Mouse (Mus musculus) stomach, embryonic 14.5 days (tissue): Measurements from ENCODE around the gene Hsd3b7. TPM values are rescaled to one million over a fixed set of nuclear protein-coding genes. Genes with fewer than 3 reads are reported as not detected.
"Not testable (repeated sequence)": the region's sequence is repeated elsewhere in the genome, so short reads cannot be mapped to it uniquely, and the experiment has no call there.

Experiments
- ATAC-seq: fragments of 200-750 bp; cut with Nextera tagmentation; 2 replicates; pipeline ENCODE4 v1.8.0; 2017; ENCODE audit warnings: low read depth, moderate TSS enrichment; ENCODE audit not compliant: insufficient number of reproducible peaks, insufficient read depth, low FRiP score
- H3K27ac ChIP-seq: fragments of 300-500 bp; sonication (generic); 2 replicates; pipeline ENCODE4 v1.5.1; 2014; ENCODE audit warnings: mild to moderate bottlenecking, low read length, moderate library complexity, mixed read lengths
- H3K27me3 ChIP-seq: fragments of 300-500 bp; sonication (generic); 2 replicates; pipeline ENCODE4 v1.6.1; 2014; ENCODE audit warnings: low read length, control low read depth, mixed read lengths; ENCODE audit not compliant: control insufficient read depth, insufficient read depth
- H3K36me3 ChIP-seq: fragments of 300-500 bp; sonication (generic); 2 replicates; pipeline ENCODE4 v1.6.1; 2014; ENCODE audit warnings: mild to moderate bottlenecking, control low read depth, low read length, moderate library complexity, mixed read lengths; ENCODE audit not compliant: control insufficient read depth, insufficient read depth
- H3K4me1 ChIP-seq: fragments of 300-500 bp; sonication (generic); 2 replicates; pipeline ENCODE4 v1.6.1; 2014; ENCODE audit warnings: low read length, control low read depth, mixed read lengths; ENCODE audit not compliant: control insufficient read depth, insufficient read depth
- H3K4me2 ChIP-seq: fragments of 300-500 bp; sonication (generic); replicated peaks from 2 replicates; pipeline ENCODE4 v1.6.1; 2014; ENCODE audit warnings: low read depth, low read length, control low read depth
- H3K4me3 ChIP-seq: fragments of 300-500 bp; sonication (generic); 2 replicates; pipeline ENCODE4 v1.5.1; 2014; ENCODE audit warnings: low read depth, low read length, control low read depth
- H3K9ac ChIP-seq: fragments of 300-500 bp; sonication (generic); replicated peaks from 2 replicates; pipeline ENCODE4 v1.6.1; 2014; ENCODE audit warnings: low read depth, mild to moderate bottlenecking, control low read depth, low read length, moderate library complexity, mixed read lengths
- H3K9me3 ChIP-seq: fragments of 300-500 bp; sonication (generic); 2 replicates; pipeline ENCODE4 v1.6.1; 2016; ENCODE audit warnings: low read depth, low read length, control low read depth; ENCODE audit not compliant: control insufficient read depth
- WGBS: fragments of 180-500 bp; shearing (Covaris S2); extraction: QIAGEN DNeasy Blood & Tissue Kit; methylation state at CpG from one replicate; pipeline ENCODE4 v1.1.7; 2014; 5-methylcytosine and 5-hydroxymethylcytosine counted together
- polyA plus RNA-seq: library from polyadenylated mRNA; unstranded; fragments of >200 nt; fragmentation: Nextera tagmentation; extraction: Ambion mirVana; gene quantifications from 2 replicates; pipeline ENCODE4 v1.2.1, GENCODE M21; 2014

Gene Hsd3b7
- polyA plus RNA-seq, 1 experiment from 2014 or later = 22.7 TPM

DNA sequence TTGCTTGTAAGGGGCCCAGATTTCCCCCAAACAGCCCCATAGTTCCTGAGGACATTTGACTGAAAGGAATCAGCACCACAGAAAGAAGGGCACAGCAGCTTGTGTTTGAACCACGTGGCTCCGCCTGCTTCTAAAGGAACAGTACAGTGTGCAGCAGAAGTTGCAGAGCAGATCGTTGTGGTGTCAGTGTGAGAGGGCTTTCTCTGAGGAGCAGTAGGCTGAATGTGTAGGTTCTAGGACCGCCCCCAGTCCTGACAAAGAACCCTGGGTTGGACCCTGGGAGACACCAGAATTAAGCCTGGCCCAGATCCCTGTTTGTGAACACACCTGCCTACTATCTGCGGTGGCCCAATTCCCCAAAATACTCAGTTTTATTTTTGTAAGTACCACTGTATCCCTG lies 29.1 kb upstream of the Hsd3b7 start:
- H3K27me3 ChIP-seq = no peaks in the 10 kb centered on the region
- ATAC-seq = no peak
- WGBS = 60% methylated on average over 5 of the region's 5 CpGs
- H3K27ac ChIP-seq = no peak overlapping the region
- peak overlapping the region; percentile 62; the same call in 1 of the 2 replicates for H3K4me3 ChIP-seq
- H3K9me3 ChIP-seq = no peaks in the 10 kb centered on the region
- peak overlapping the region; percentile 72 for H3K4me2 ChIP-seq
- peaks cover 19% of the 10 kb centered on the region for H3K4me1 ChIP-seq
- H3K36me3 ChIP-seq = peaks cover 13% of the 10 kb centered on the region; the same call in 1 of the 2 replicates
- H3K9ac ChIP-seq = peak overlapping the region; percentile 78

DNA sequence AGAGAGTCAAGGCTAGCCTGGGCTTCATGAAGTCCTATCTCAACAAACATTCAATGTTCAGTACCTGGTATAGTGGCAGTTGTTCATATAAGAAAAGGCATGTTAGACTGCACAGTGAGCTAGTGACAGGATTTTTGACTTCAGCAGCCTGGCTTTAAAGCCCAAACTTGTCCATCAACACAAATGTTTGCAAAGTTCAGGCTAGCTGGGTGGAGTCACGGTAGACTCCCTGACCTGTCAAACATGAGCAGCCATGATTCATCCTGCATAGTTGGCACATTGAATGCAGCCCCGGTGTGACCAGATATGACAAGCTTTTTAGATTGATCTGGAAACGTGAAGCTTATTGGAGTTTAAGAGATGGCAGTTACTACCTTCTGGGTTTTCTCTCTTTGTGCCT lies 28.3 kb upstream of the Hsd3b7 start:
- ATAC-seq = no peak
- Histone ChIP-seq H3K4me1 (peaks cover 19% of the 10 kb centered on the region), H3K4me2 (no peak overlapping the region), H3K27ac (no peak overlapping the region), H3K36me3 (peaks cover 8% of the 10 kb centered on the region; the same call in 1 of the 2 replicates), H3K4me3 (no peak overlapping the region), H3K9me3 (no peaks in the 10 kb centered on the region), H3K27me3 (no peaks in the 10 kb centered on the region), H3K9ac (no peak overlapping the region)
- WGBS = 50% methylated on average over 3 of the region's 3 CpGs

DNA sequence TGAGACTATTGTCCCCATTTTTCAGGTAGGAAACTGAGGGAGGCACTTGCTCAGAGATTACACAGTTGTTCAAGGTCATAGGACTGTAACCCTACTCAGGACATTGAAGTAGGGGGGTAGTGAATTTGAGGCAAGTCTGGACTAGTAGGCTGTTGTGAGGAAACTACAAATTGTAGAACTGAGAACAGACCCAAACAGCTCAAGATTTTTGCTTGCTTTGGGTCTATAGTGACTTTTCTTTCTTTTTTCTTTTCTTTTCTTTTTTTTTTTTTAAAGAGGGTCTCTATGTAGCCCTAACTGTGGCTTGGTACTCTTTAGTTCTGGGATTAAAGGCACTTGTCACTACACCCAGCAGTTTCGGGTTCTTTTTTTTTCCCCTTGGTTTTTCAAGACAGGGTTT lies 27.8 kb upstream of the Hsd3b7 start:
- H3K9me3 ChIP-seq = no peaks in the 10 kb centered on the region
- ATAC-seq = no peak
- no peak overlapping the region for H3K4me3 ChIP-seq
- no peaks in the 10 kb centered on the region for H3K27me3 ChIP-seq
- peaks cover 3% of the 10 kb centered on the region; the same call in 1 of the 2 replicates for H3K36me3 ChIP-seq
- H3K4me2 ChIP-seq = no peak overlapping the region
- WGBS = 100% methylated on average over 1 of the region's 1 CpGs
- no peak overlapping the region for H3K27ac ChIP-seq
- no peak overlapping the region for H3K9ac ChIP-seq
- H3K4me1 ChIP-seq = peaks cover 19% of the 10 kb centered on the region

DNA sequence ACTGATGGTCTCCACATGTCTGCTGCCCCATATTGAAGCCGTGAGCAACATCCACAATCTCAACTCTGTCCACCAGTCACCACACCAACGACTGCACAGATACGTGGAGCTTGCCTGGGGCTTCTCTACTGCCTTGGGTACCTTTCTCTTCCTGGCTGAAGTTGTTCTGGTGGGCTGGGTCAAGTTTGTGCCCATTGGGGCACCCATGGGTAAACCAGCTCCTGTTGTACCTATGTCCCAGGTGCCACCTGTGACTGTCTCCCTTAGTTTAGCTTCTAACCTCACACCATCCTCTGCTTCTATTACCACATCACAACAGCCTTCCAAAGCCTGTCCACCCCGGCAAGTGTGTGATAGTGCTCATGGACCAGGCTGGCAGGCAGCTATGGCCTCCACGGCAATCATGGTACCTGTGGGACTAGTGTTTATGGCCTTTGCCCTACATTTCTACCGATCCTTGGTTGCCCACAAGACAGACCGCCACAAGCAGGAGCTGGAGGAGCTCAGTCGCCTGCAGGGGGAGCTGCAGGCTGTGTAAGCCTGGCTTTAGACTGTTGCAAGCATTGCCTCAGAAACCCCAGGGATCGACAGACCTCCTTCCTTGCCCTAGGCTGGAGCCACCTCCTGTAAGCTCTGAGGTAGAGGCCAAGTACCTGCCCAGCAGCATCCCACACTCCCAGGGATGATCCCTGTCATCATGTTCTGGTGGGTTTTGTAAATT lies 26.6 kb upstream of the Hsd3b7 start:
- Histone ChIP-seq H3K4me1 (peaks cover 22% of the 10 kb centered on the region), H3K9me3 (no peaks in the 10 kb centered on the region), H3K4me3 (no peak overlapping the region), H3K36me3 (peaks cover 3% of the 10 kb centered on the region; the same call in 1 of the 2 replicates), H3K9ac (no peak overlapping the region), H3K27ac (no peak overlapping the region), H3K4me2 (no peak overlapping the region), H3K27me3 (no peaks in the 10 kb centered on the region)
- ATAC-seq = no peak
- 39% methylated on average over 9 of the region's 9 CpGs for WGBS

DNA sequence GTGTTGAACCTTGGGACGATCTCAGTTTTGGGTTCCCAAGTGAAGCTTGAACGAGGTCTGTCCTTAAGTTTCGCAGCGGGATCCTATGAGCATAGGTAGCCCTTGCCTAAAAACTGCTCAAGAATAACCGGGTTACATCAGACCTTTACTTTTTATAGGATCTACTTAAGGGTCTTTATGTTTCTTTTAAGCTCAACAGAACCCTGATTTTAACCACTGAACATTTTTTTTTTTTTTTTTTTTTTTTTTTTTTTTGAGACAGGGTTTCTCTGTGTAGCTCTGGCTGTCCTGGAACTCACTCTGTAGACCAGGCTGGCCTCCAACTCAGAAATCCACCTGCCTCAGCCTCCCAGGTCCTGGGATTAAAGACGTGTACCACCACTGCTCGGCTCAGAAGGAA lies 24.6 kb upstream of the Hsd3b7 start:
- peak overlapping the region; percentile 85 for H3K4me3 ChIP-seq
- peak overlapping the region; percentile 51 for H3K4me2 ChIP-seq
- H3K9ac ChIP-seq = peak overlapping the region; percentile 93; the same call in 1 of the 2 replicates
- 76% methylated on average over 7 of the region's 7 CpGs for WGBS
- H3K27ac ChIP-seq, ATAC-seq, H3K27me3 ChIP-seq, H3K9me3 ChIP-seq: not testable (repeated sequence)
- peaks cover 15% of the 10 kb centered on the region for H3K4me1 ChIP-seq
- peaks cover 18% of the 10 kb centered on the region; the same call in 1 of the 2 replicates for H3K36me3 ChIP-seq

DNA sequence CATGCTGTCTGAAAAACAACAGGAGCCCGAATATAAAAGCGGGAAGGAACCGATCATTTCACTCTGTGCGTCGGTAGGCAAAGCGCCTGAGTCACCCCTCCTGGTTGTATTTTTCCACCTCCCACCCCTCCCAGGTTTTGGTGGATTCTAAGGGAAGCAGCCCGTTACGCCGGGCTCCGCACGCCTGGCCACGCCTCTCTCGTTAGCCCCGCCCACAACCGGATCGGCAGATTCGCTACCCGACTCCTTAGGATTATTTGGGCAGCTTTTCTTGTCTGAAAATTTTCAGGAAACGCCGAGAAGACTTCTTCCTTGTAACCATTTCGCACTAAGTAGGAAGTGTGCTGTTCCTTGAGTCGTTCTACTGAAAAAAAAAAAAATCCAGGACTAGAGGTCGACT lies 24.0 kb upstream of the Hsd3b7 start, which contains the start of gene Setd1a:
Gene Setd1a, plus strand, starts transcription at position 245 of the 400 bp plus-strand sequence.
- Histone ChIP-seq H3K4me2 (peak within 1 kb of the TSS; percentile 91), H3K27ac (peak within 1 kb of the TSS; percentile 99), H3K4me3 (peak within 1 kb of the TSS; percentile 85), H3K27me3 (no peaks in the 10 kb centered on the region), H3K9ac (peak within 1 kb of the TSS; percentile 93), H3K36me3 (peaks cover 24% of the 10 kb centered on the region), H3K4me1 (peaks cover 10% of the 10 kb centered on the region), H3K9me3 (no peaks in the 10 kb centered on the region)
- ATAC-seq = peak; percentile 61; the same call in 1 of the 2 replicates
- under 1% methylated on average over 23 of the region's 23 CpGs for WGBS

DNA sequence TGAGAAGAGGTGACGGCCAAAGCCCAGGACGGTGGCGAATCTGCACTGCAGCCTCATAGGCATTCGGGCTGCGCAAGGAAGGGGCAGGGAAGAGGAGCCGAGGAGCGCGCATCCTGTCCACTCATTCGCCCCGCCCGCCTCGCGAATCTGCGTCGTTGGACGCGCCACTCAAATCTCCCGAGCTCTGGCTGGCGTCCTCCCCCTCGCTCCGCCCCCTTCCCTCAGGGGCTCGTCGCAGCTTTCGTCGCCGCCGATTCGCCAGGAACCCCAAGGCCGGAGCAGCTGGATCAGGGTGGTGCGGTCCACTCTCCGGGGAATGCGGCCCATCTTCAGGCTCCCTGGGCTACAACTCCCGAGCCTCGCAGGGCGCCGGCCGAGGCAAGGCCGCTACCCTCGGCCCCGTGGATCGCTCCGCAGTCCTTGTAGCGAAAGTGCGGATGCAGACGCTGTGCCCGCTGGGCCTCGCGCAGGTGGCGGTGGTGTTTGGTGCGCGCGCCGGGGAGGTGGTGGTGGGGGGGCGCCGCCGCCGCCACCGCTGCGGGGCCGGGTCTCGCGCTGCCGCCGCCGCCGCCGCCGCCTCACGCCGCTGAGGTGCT lies 23.4 kb upstream of the Hsd3b7 start:
- peak overlapping the region; percentile 99 for H3K27ac ChIP-seq
- H3K4me1 ChIP-seq = peaks cover 7% of the 10 kb centered on the region
- ATAC-seq = peak; percentile 92
- H3K27me3 ChIP-seq = no peaks in the 10 kb centered on the region
- WGBS = 0% methylated on average over 54 of the region's 70 CpGs
- peak overlapping the region; percentile 85 for H3K4me3 ChIP-seq
- H3K9me3 ChIP-seq = no peaks in the 10 kb centered on the region
- peaks cover 29% of the 10 kb centered on the region for H3K36me3 ChIP-seq
- H3K4me2 ChIP-seq = peak overlapping the region; percentile 51
- peak overlapping the region; percentile 93 for H3K9ac ChIP-seq

DNA sequence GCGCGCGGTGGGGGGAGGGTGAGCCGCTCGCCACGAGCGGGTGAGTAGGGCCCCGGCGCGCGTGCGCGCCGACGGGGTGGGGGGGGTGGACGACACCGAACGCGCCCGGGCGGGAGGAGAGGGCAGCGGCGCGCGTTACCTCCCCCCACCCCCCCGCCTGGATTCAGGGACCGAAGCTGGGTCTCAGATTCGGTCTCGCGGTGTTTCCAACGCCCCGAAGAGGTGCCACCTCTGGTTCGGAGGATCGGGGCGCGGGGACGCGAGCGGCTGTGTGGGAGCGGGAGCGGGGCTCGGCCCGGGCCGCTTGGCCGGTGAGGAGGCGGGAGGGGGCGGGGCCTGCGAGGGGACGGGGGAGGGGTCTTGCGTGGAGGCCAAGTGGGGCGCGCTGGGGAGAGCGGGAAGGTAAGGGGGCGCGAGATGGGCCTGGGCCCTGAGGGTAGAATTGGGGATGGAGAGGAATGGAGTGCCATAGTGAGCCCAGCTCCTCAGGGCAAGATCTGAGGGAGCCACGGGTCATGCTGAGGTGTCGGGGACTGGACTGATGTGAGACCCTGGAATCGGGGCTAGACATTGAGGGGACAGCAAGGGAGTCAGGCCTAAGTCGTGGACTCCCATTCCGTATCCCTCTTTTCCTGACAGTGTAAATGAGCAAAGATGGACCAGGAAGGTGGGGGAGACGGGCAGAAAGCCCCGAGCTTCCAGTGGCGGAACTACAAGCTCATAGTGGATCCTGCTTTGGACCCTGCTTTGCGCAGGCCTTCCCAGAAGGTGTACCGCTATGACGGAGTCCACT lies 22.7 kb upstream of the Hsd3b7 start:
- H3K27me3 ChIP-seq = no peaks in the 10 kb centered on the region
- peak overlapping the region; percentile 91 for H3K4me2 ChIP-seq
- peak overlapping the region; percentile 85 for H3K4me3 ChIP-seq
- peak overlapping the region; percentile 99 for H3K27ac ChIP-seq
- H3K36me3 ChIP-seq = peaks cover 36% of the 10 kb centered on the region
- peak overlapping the region; percentile 93 for H3K9ac ChIP-seq
- no peaks in the 10 kb centered on the region for H3K9me3 ChIP-seq
- ATAC-seq = peak; percentile 35
- 2% methylated on average over 54 of the region's 66 CpGs for WGBS
- peaks cover 7% of the 10 kb centered on the region for H3K4me1 ChIP-seq
